Mouse (Mus musculus) megakaryocyte, embryonic 14.5 days (primary cell): ENCODE results near the gene Ccdc167.

Experiments used
- FLI1 ChIP-seq: IDR thresholded peaks from 2 replicates; pipeline ENCODE4 v1.6.1; 2012; ENCODE audit warnings: low read length, inconsistent platforms, mixed read lengths
- GATA1 ChIP-seq: IDR thresholded peaks from 3 replicates; pipeline ENCODE4 v1.6.1; 2012; ENCODE audit warnings: mixed read lengths, low read length, inconsistent platforms, borderline replicate concordance

GRCm38 (mm10) chr17:29718660-29719059 lies 1.8 kb upstream of the Ccdc167 start:
- TF ChIP-seq FLI1 (no peak), GATA1 (no peak)
